Mouse (Mus musculus): ENCODE measurements around the gene Rnf138rt1.

Gene Rnf138rt1

GRCm38 (mm10) chrX:163760617-163761434 lies at the start of gene Rnf138rt1:
Gene Rnf138rt1, minus strand, starts transcription at chrX:163761329.
- DNase-seq (ENCODE audit: low spot score in 2 of 2), result no peak

- DNase-seq (ENCODE audit: low spot score in 2 of 2), result no peak
These were observed 46.1 kb upstream of the Rnf138rt1 start for GRCm38 (mm10) chrX:163807270-163807669.

- no peak for DNase-seq (ENCODE audit: low spot score in 2 of 2)
These were observed 5.2 kb upstream of the Rnf138rt1 start for GRCm38 (mm10) chrX:163766290-163766689.

DNA sequence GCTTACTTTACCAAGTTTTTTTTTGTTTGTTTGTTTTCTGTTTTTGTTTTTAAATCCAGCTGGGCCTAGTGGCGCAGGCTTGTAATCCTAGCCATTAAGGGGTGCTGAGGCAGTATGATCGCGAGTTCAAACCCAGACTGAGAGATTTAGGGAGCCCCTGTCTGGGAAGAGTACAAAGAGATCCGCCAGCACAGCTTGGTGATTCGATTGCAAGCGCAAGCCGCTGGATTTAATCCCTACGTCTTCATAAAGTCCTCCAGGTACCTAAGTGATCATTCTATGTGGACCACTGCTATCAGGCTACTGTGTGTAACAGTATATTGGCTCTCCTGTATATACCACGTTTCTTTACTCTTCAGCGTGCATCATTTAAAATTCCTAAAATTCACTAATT lies 303 bp upstream of the Rnf138rt1 start:
- no peak for DNase-seq (ENCODE audit: low spot score in 2 of 2)

DNA sequence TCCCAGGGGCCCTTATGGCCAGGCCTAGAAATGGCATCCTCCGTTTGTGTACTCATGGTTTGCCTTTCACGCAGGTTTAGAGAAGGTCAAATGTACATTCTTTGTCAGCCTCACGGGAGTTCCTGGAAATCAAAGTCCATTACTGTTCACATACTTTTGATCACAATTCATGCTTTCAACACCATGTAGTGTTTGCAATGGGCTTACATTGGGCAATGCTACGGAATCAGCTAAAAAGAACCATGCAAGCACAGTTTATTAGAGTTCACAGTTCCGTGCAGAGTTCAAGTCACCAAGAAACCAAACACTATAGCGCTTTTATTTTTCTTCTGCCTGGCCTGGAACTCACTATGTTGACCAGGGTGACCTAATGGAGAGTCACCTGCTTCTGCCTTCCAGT lies 15.1 kb downstream of the Rnf138rt1 start:
- no peak for DNase-seq (ENCODE audit: low spot score in 2 of 2)

DNA sequence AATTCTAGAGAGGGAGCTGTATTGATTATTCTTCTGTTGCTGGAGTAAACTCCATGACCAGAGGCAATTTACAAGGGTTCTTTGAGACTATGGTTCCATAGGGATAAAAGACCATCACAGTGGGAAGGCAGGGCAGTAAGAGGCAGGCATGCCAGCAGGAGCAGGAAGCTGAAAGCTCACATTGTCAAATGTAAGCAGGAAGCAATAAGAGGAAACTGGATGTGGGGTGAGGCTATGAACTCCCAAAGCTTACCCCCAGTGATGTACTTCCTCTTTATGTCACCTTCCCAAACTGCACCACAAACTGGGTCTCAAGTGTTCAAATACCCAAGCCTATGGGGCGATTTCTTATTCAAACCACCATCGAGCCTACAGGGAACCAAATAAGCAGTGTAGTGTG lies 17.2 kb downstream of the Rnf138rt1 start:
- no peak for DNase-seq (ENCODE audit: low spot score in 2 of 2)

GRCm38 (mm10) chrX:163738904-163739303 lies 22.2 kb downstream of the Rnf138rt1 start:
- no peak for DNase-seq (ENCODE audit: low spot score in 2 of 2)

- no peak for DNase-seq (ENCODE audit: low spot score in 2 of 2)
These were observed 27.0 kb downstream of the Rnf138rt1 start for GRCm38 (mm10) chrX:163734145-163734544.

GRCm38 (mm10) chrX:163723630-163724029 lies 37.5 kb downstream of the Rnf138rt1 start:
- no peak for DNase-seq (ENCODE audit: low spot score in 2 of 2)

DNA sequence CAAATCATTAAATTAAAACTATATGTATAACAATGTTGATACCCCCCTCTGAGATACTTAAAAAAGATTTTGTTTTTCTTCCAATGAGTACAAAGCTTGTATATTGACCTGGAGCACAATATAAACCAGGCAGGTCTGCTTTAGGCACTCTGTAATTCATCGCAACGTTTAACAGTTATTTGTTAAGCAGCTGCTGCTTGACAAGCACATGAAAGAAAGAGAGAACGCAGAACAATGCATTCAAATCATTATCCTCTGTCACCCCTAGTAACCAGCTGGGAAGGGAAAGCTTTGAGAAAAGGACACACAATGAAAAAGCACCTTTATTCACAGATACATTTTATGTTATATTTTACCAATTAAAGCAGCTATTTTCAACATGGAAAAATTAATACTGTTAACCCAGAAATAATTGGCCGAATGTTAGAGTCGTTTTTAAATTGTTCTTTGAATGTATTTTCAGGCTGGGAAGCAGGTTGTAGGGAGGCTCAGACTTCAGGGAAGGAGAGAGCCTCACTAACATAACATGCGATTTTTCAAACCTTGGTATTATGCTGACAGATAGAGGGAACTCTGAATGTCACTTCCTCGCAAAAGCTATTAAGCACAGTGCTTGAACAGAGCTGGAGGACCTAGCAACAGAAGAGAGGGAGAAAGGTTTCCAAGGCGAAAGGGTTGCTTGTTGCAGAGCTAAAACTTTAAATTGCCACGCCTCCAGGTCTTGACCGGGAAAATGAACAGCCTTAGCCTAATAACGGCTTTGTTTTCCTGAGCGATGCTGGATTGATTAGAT lies 38.1 kb downstream of the Rnf138rt1 start:
- DNase-seq (ENCODE audit: low spot score in 2 of 2), result no peak

DNA sequence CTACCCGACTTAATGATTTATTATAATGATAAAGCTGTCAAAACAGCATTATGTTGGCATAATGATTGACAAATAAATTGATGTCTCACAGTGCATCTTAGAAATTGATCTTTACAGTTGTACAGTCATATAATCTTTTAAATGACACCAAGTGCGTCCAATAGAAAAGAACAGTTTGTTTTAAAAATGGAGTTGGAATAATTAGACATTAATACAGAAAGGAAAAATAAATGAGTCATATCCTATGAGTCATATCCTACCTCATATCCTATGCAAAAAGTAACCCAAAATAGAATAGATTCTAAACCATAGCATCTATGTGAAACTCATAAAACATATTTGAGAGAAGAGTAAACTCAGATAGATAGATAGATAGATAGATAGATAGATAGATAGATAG lies 40.5 kb downstream of the Rnf138rt1 start:
- no peak for DNase-seq (ENCODE audit: low spot score in 2 of 2)
